Mouse (Mus musculus) ES-Bruce4 (cell line): ENCODE results near the gene Pdp2.

ENCODE experiments used
- CTCF ChIP-seq: IDR thresholded peaks from one replicate; pipeline ENCODE4 v1.8.1; 2011; ENCODE audit warnings: low read depth, low read length
- POLR2A ChIP-seq: IDR thresholded peaks from one replicate; pipeline ENCODE4 v1.8.1; 2011; ENCODE audit warnings: low read length; ENCODE audit not compliant: insufficient read depth

DNA sequence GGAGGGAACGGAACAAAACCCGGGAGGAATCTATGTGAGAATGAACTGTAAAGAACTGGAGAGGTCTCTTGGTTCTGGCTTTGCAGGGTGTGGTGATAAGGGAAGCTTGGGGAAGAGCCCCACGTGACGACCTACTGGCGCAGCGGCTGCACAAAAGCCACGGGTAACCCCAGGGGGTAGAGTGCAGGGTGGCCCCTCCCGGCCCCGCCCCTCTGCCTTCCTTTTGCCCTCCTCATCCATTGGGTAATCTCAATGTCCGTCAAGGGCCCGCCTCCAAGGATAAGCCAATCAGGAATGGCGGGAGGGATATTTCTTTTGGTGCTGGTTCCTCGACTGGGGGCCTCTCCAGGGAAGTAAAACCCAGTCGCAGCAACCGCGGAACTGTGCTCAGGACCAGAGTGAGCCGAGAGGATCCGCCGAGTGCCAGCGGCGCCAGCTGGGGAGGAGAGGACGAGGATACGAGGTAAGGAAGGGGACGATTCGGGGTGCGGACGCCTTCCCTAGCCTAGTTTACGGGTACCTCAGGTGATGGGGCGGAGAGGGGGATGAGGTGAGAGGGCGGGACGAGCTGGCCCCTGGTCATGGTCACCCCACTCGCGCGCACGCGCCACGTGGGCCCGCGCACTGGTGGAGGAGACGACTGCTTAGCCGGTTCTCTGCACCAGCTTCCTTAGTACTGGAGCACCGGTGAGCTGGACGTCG is at the start of gene Pdp2:
- TF ChIP-seq CTCF, result no peak
- no peak for TF ChIP-seq POLR2A
